Mouse (Mus musculus): ENCODE measurements around the gene Fam69b. TPM values are rescaled to one million over a fixed set of nuclear protein-coding genes. Genes with fewer than 3 reads are reported as not detected.
"Not testable (repeated sequence)": the region's sequence is repeated elsewhere in the genome, so short reads cannot be mapped to it uniquely, and the experiment has no call there.

Fam69b gene
- polyA plus RNA-seq, 1 experiment from 2014 or later: 61.5 TPM

GRCm38 (mm10) chr2:26643942-26644341 is 15.7 kb downstream of the Fam69b start:
- Histone ChIP-seq H3K4me2 (replicated peaks) (no peak overlapping the region), H3K4me1 (peaks cover 11% of the 10 kb centered on the region), H3K9ac (no peak overlapping the region), H3K27me3 (no peaks in the 10 kb centered on the region), H3K9me3 (no peaks in the 10 kb centered on the region), H3K4me3 (no peak overlapping the region), H3K27ac (no peak overlapping the region), H3K36me3 (no peaks in the 10 kb centered on the region; the same call in 1 of the 2 replicates)
- ATAC-seq (ENCODE audit: low FRiP score, low read depth): no peak
- WGBS: 63% methylated on average over 2 of the region's 2 CpGs

GRCm38 (mm10) chr2:26646643-26647293 is 18.5 kb downstream of the Fam69b start:
- Histone ChIP-seq H3K4me2 (replicated peaks) (no peak overlapping the region), H3K9me3 (no peaks in the 10 kb centered on the region), H3K27me3 (no peaks in the 10 kb centered on the region), H3K36me3 (no peaks in the 10 kb centered on the region), H3K9ac (no peak overlapping the region), H3K4me1 (no peaks in the 10 kb centered on the region), H3K4me3 (no peak overlapping the region), H3K27ac (no peak overlapping the region)
- 29% methylated on average over 3 of the region's 3 CpGs for WGBS
- peak; percentile 93 for ATAC-seq (ENCODE audit: low FRiP score, low read depth)

- no peak for ATAC-seq (ENCODE audit: low FRiP score, low read depth)
- WGBS: 83% methylated on average over 1 of the region's 1 CpGs
- Histone ChIP-seq H3K4me1 (no peaks in the 10 kb centered on the region), H3K27ac (no peak overlapping the region), H3K9ac (no peak overlapping the region), H3K36me3 (no peaks in the 10 kb centered on the region), H3K9me3 (no peaks in the 10 kb centered on the region), H3K4me2 (replicated peaks) (no peak overlapping the region), H3K4me3 (no peak overlapping the region), H3K27me3 (no peaks in the 10 kb centered on the region)
Observed at GRCm38 (mm10) chr2:26654687-26655086, 26.4 kb downstream of the Fam69b start.

- Histone ChIP-seq H3K9me3 (no peaks in the 10 kb centered on the region), H3K4me1 (peaks cover 5% of the 10 kb centered on the region), H3K4me3 (no peak overlapping the region), H3K4me2 (replicated peaks) (no peak overlapping the region), H3K27ac (no peak overlapping the region), H3K27me3 (peaks cover 10% of the 10 kb centered on the region; the same call in 1 of the 2 replicates), H3K9ac (no peak overlapping the region), H3K36me3 (no peaks in the 10 kb centered on the region)
- 80% methylated on average over 2 of the region's 2 CpGs for WGBS
- no peak for ATAC-seq (ENCODE audit: low FRiP score, low read depth)
Observed at GRCm38 (mm10) chr2:26657426-26657825, 29.2 kb downstream of the Fam69b start.

GRCm38 (mm10) chr2:26661143-26661752 is 33.0 kb downstream of the Fam69b start:
- H3K9me3 ChIP-seq: no peaks in the 10 kb centered on the region
- no peak for ATAC-seq (ENCODE audit: low FRiP score, low read depth)
- H3K4me2 ChIP-seq (replicated peaks): peak overlapping the region; percentile 65
- H3K9ac ChIP-seq: no peak overlapping the region
- H3K4me3 ChIP-seq: peak overlapping the region; percentile 31
- H3K27ac ChIP-seq: no peak overlapping the region
- WGBS: 3% methylated on average over 19 of the region's 20 CpGs
- H3K36me3 ChIP-seq: no peaks in the 10 kb centered on the region
- peaks cover 17% of the 10 kb centered on the region; the same call in 1 of the 2 replicates for H3K27me3 ChIP-seq
- H3K4me1 ChIP-seq: peaks cover 5% of the 10 kb centered on the region

- no peaks in the 10 kb centered on the region for H3K9me3 ChIP-seq
- H3K4me2 ChIP-seq (replicated peaks): peak overlapping the region; percentile 65
- H3K27me3 ChIP-seq: peaks cover 17% of the 10 kb centered on the region; the same call in 1 of the 2 replicates
- ATAC-seq (ENCODE audit: low FRiP score, low read depth): no peak; the same call in 1 of the 2 replicates
- no peak overlapping the region for H3K27ac ChIP-seq
- peak overlapping the region; percentile 31 for H3K4me3 ChIP-seq
- no peaks in the 10 kb centered on the region for H3K36me3 ChIP-seq
- peaks cover 5% of the 10 kb centered on the region for H3K4me1 ChIP-seq
- H3K9ac ChIP-seq: no peak overlapping the region
- 48% methylated on average over 29 of the region's 29 CpGs for WGBS
Observed at GRCm38 (mm10) chr2:26661768-26662508, 33.7 kb downstream of the Fam69b start.

GRCm38 (mm10) chr2:26662509-26662882 is 34.2 kb downstream of the Fam69b start:
- Histone ChIP-seq H3K36me3 (no peaks in the 10 kb centered on the region), H3K4me1 (peaks cover 5% of the 10 kb centered on the region), H3K4me2 (replicated peaks) (no peak overlapping the region), H3K27me3 (peaks cover 17% of the 10 kb centered on the region; the same call in 1 of the 2 replicates), H3K9me3 (no peaks in the 10 kb centered on the region), H3K4me3 (no peak overlapping the region), H3K27ac (no peak overlapping the region), H3K9ac (no peak overlapping the region)
- ATAC-seq (ENCODE audit: low FRiP score, low read depth): no peak
- 73% methylated on average over 13 of the region's 13 CpGs for WGBS

GRCm38 (mm10) chr2:26663112-26663511 is 34.9 kb downstream of the Fam69b start:
- ATAC-seq (ENCODE audit: low FRiP score, low read depth): no peak
- Histone ChIP-seq H3K9ac (no peak overlapping the region), H3K4me3 (no peak overlapping the region), H3K4me2 (replicated peaks) (no peak overlapping the region), H3K27ac (no peak overlapping the region), H3K27me3 (peaks cover 17% of the 10 kb centered on the region; the same call in 1 of the 2 replicates), H3K4me1 (peaks cover 5% of the 10 kb centered on the region), H3K9me3 (no peaks in the 10 kb centered on the region), H3K36me3 (no peaks in the 10 kb centered on the region)
- WGBS: 83% methylated on average over 10 of the region's 10 CpGs

- H3K9ac ChIP-seq; H3K36me3 ChIP-seq; H3K27ac ChIP-seq; H3K4me3 ChIP-seq; ATAC-seq (ENCODE audit: low FRiP score, low read depth); H3K9me3 ChIP-seq; H3K4me2 ChIP-seq (replicated peaks); H3K4me1 ChIP-seq: not testable (repeated sequence)
- peaks cover 17% of the 10 kb centered on the region; the same call in 1 of the 2 replicates for H3K27me3 ChIP-seq
- WGBS: 77% methylated on average over 1 of the region's 1 CpGs
Observed at GRCm38 (mm10) chr2:26663551-26663950, 35.3 kb downstream of the Fam69b start.

GRCm38 (mm10) chr2:26668746-26669145 is 40.5 kb downstream of the Fam69b start:
- H3K9ac ChIP-seq: no peak overlapping the region
- no peak overlapping the region for H3K4me2 ChIP-seq (replicated peaks)
- H3K4me3 ChIP-seq: no peak overlapping the region
- no peaks in the 10 kb centered on the region for H3K36me3 ChIP-seq
- ATAC-seq (ENCODE audit: low FRiP score, low read depth): no peak
- no peaks in the 10 kb centered on the region for H3K27me3 ChIP-seq
- H3K4me1 ChIP-seq: no peaks in the 10 kb centered on the region
- H3K27ac ChIP-seq: no peak overlapping the region
- no peaks in the 10 kb centered on the region for H3K9me3 ChIP-seq

GRCm38 (mm10) chr2:26671182-26671581 is 42.9 kb downstream of the Fam69b start, which contains the start of gene Lcn4:
TSS of gene Lcn4 (minus strand) at chr2:26671282.
- 90% methylated on average over 3 of the region's 3 CpGs for WGBS

More at GRCm38 (mm10) chr2:26671182-26671581, 42.9 kb downstream of the Fam69b start, which contains the start of gene Lcn4:
- no peak within 1 kb of the TSS for H3K4me2 ChIP-seq (replicated peaks)
- no peak for ATAC-seq (ENCODE audit: low FRiP score, low read depth)
- H3K4me3 ChIP-seq: no peak within 1 kb of the TSS
- H3K36me3 ChIP-seq: no peaks in the 10 kb centered on the region
- H3K9me3 ChIP-seq: no peaks in the 10 kb centered on the region
- H3K27me3 ChIP-seq: no peaks in the 10 kb centered on the region
- H3K27ac ChIP-seq: no peak within 1 kb of the TSS
- no peak within 1 kb of the TSS for H3K9ac ChIP-seq
- no peaks in the 10 kb centered on the region for H3K4me1 ChIP-seq
